Mouse (Mus musculus) bone marrow, adult 2 months (tissue): ENCODE measurements around the gene Prr29. TPM values are rescaled to one million over a fixed set of nuclear protein-coding genes. Genes with fewer than 3 reads are reported as not detected.
"Not testable (repeated sequence)": the region's sequence is repeated elsewhere in the genome, so short reads cannot be mapped to it uniquely, and the experiment has no call there.

Experiments
- H3K27ac ChIP-seq: fragments of 200-500 bp; 2 replicates; pipeline ENCODE4 v1.5.1; 2012; ENCODE audit warnings: low read depth, mild to moderate bottlenecking, control low read depth, inconsistent platforms, low read length; ENCODE audit not compliant: control insufficient read depth, poor library complexity, insufficient read depth
- H3K4me1 ChIP-seq: fragments of 200-500 bp; 2 replicates; pipeline ENCODE4 v1.6.1; 2011; ENCODE audit warnings: low read length; ENCODE audit not compliant: control insufficient read depth, insufficient read depth
- H3K4me3 ChIP-seq: fragments of 200-500 bp; replicated peaks from 2 replicates; pipeline ENCODE3; 2011; ENCODE audit warnings: mild to moderate bottlenecking, low read depth, low read length, control low read depth; ENCODE audit not compliant: control insufficient read depth
- CTCF ChIP-seq: fragments of 200-500 bp; IDR thresholded peaks from 2 replicates; pipeline ENCODE4 v1.5.1; 2011; ENCODE audit warnings: low read length, control low read depth; ENCODE audit not compliant: control insufficient read depth, insufficient read depth
- POLR2A ChIP-seq: fragments of 200-500 bp; IDR thresholded peaks from 2 replicates; pipeline ENCODE4 v1.6.1; 2011; ENCODE audit warnings: low read depth, mild to moderate bottlenecking, control low read depth, low read length, borderline replicate concordance; ENCODE audit not compliant: control insufficient read depth
- WGBS: fragments of 180-500 bp; shearing (Covaris S2); methylation state at CpG from one replicate; pipeline ENCODE4 v1.1.7; 2018; 5-methylcytosine and 5-hydroxymethylcytosine counted together
- polyA plus RNA-seq: library from polyadenylated mRNA; stranded (reverse); fragments of >200 nt; gene quantifications from 2 replicates; pipeline ENCODE4 v1.2.4, GENCODE M21; 2011; ENCODE audit warnings: low replicate concordance; ENCODE audit not compliant: missing spikeins, insufficient read depth, insufficient read length

Prr29 gene
- polyA plus RNA-seq, 1 experiment, result not detected

DNA sequence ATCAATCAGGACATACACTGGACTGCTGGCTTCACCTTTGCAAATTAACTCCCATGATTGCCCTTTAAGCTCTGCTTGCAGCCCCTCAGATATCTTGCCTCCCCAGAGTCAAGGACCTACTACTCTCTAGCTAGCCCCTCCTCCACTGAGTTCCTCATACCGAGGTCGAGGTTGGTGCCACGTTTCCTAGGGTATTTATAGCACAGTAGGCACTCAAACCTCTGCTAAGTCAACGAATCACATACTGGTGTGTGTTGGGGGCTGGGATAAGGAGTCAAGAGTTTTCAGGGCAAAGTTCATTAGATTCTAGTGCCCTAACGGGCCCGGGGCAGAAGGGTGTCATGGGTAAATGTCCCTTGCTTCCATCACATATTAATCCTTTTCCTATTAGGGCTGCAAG, 36.1 kb upstream of the Prr29 start:
- TF ChIP-seq POLR2A (no peak), CTCF (no peak)
- no peak overlapping the region for H3K4me3 ChIP-seq
- peaks cover 5% of the 10 kb centered on the region for H3K4me1 ChIP-seq
- WGBS, result 11% methylated on average over 6 of the region's 6 CpGs
- H3K27ac ChIP-seq, result no peak overlapping the region

DNA sequence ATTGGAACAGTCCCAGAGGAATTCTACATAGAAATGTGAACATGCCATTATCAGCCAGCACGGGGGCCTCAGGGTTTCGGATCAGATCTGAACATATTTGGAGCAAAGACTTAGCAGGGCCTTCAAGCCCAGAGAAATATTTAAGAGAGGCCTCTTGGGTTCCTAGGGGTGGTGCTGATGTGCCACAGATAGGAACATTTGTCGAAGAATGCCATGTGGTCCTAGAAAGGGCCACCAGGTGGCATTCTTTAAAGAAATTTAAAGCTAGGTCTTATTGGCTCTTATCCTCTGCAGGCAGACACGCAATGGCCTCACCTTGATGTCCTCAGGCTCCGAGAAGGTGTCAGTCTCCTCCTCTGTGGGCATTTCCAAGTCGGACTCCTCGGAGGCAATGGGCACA, 35.6 kb upstream of the Prr29 start:
- TF ChIP-seq CTCF (peak; percentile 30; the same call in 1 of the 2 replicates), POLR2A (no peak)
- Histone ChIP-seq H3K4me3 (no peak overlapping the region), H3K27ac (no peak overlapping the region), H3K4me1 (peaks cover 6% of the 10 kb centered on the region)
- WGBS, result 18% methylated on average over 7 of the region's 7 CpGs

DNA sequence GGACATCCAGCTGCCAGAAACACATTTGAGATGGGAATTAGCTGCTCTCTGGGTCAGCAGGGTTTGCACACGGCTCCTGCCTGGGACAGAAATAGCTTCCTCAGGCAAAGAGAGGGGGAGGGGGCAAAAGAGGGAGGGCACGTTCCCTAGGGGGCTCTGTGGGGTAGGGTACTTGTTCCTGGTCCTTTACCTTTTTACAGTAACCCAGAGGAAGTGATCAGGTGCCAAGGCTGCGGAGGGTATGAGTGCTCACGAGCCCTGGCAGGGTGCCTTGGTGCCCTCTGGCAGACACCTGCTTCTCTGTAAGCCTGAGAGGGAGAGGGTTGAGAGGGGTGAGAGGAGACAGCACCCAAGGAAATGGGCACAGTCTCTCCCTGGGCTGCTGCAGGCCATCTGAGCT, 32.8 kb upstream of the Prr29 start:
- H3K27ac ChIP-seq, result no peak overlapping the region
- 13% methylated on average over 4 of the region's 4 CpGs for WGBS
- H3K4me1 ChIP-seq, result peaks cover 10% of the 10 kb centered on the region
- TF ChIP-seq POLR2A, result no peak
- no peak for TF ChIP-seq CTCF
- H3K4me3 ChIP-seq, result no peak overlapping the region

DNA sequence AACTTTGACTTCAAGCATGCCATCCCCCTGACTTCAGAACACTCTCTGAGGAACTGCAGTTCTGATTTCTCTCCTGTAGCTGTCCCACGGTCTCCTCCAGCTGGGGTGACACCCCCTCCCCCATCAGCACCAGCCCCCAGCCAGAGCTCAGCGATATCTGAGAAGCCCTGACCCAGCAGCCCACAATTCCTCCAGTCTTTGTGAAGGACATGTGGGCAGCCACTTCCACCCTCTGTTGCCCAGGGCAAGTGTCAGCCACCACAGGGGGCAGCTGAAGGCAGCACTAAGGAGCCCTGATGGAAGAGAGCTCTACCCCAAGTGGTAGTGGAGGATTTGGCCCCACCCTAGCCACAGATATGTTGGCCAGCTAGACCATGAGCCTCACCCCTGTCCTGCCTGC, 31.2 kb upstream of the Prr29 start:
- H3K4me1 ChIP-seq, result peaks cover 9% of the 10 kb centered on the region
- H3K4me3 ChIP-seq, result no peak overlapping the region
- WGBS, result 2% methylated on average over 2 of the region's 2 CpGs
- no peak for TF ChIP-seq POLR2A
- TF ChIP-seq CTCF, result no peak
- H3K27ac ChIP-seq, result no peak overlapping the region

DNA sequence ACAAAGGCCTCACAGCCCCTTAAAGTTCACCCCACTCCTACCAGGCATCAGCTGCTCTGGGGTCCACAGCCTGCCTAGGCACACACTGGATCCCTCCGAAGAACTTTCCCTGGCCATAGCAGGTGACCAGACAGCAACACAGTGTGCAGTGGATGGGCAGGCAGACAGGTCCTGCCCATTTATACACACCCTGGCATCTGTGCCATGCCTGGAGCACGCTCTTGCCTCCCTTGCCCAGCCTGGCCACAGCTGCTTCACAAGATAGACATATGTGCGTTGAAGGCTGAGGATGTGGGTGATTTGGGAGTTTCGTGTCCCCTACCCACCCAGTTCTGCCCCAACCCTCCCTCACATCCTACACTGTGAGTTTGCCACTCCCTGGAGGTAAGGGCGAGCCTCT, 27.2 kb upstream of the Prr29 start:
- 75% methylated on average over 5 of the region's 5 CpGs for WGBS
- TF ChIP-seq POLR2A, result no peak
- no peak for TF ChIP-seq CTCF
- H3K4me3 ChIP-seq, result no peak overlapping the region

GRCm38 (mm10) chr11:106338870-106339269, 26.4 kb upstream of the Prr29 start:
- TF ChIP-seq POLR2A, result no peak
- Histone ChIP-seq H3K27ac (no peak overlapping the region), H3K4me1 (peaks cover 7% of the 10 kb centered on the region), H3K4me3 (no peak overlapping the region)
- WGBS, result 76% methylated on average over 7 of the region's 7 CpGs

More for the DNA sequence above, 27.2 kb upstream of the Prr29 start:
- Histone ChIP-seq H3K27ac (no peak overlapping the region), H3K4me1 (peaks cover 7% of the 10 kb centered on the region)

- 76% methylated on average over 4 of the region's 4 CpGs for WGBS
- H3K4me3 ChIP-seq, H3K4me1 ChIP-seq, H3K27ac ChIP-seq: not testable (repeated sequence)
These were observed 25.9 kb upstream of the Prr29 start for GRCm38 (mm10) chr11:106339323-106339722.

GRCm38 (mm10) chr11:106340990-106341520, 24.2 kb upstream of the Prr29 start:
- Histone ChIP-seq H3K4me3 (no peak overlapping the region), H3K27ac (no peak overlapping the region), H3K4me1 (no peaks in the 10 kb centered on the region)
- WGBS, result 24% methylated on average over 9 of the region's 9 CpGs
- TF ChIP-seq CTCF (no peak), POLR2A (no peak)

GRCm38 (mm10) chr11:106344910-106345309, 20.4 kb upstream of the Prr29 start:
- TF ChIP-seq POLR2A (no peak), CTCF (no peak)
- Histone ChIP-seq H3K27ac (no peak overlapping the region), H3K4me3 (no peak overlapping the region), H3K4me1 (no peaks in the 10 kb centered on the region)
- 79% methylated on average over 6 of the region's 6 CpGs for WGBS

DNA sequence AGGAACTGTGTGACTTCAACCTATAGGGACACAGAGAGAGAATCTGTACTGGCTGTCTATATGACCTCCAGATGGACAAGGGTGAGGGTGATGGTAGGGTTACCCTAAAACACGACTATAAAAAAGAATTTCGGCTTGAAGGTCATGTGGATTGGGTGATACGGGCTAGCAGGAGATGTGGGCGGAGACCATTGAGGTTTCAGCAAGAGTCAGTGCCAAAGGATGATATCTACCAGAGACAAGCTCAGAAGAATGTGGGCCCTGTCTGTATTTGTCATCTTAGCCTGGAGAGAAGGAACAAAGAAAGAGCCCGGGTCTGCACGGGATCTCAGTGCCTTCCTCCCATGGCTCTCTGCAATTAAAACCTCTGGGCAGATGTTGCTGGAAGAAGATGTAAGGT, 15.5 kb upstream of the Prr29 start:
- H3K4me1 ChIP-seq, result no peaks in the 10 kb centered on the region; the same call in 1 of the 2 replicates
- H3K27ac ChIP-seq, result no peak overlapping the region
- 65% methylated on average over 6 of the region's 6 CpGs for WGBS
- H3K4me3 ChIP-seq, result no peak overlapping the region
- TF ChIP-seq POLR2A (no peak), CTCF (no peak)
